Mouse (Mus musculus) cerebellum, adult 9-11 months (tissue): ENCODE data around the gene Klf7.

Experiments
- DNase-seq: peaks from one replicate; pipeline ENCODE4 v3.0.0; 2022

The Klf7 gene

DNA sequence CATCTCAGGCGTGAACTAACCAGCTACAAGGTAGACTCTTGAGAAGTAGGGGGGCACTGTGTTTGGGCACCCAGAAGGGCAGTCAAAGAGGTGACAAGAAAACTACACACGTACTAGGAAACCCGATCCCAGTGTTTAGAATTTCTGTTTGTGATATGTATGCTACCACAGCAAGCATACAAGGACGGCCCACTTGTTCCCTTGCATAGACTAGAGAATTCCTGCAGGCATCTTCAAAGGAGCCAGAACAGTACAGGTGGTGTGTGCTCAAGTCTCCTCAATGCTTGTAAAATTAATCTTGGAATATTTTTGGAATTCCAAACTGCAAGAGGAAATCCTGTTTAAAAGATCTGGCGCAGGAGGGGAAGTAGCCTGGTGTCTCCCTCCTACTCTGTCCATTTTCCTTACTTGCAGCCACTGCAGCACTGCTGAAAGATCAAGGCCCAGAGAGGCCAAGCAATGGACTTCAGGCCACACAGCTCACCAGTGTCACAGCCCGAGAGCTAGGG lies 102.9 kb downstream of the Klf7 start:
- DNase-seq, result no peak

- DNase-seq, result no peak
Observed at GRCm38 (mm10) chr1:64018466-64019077, 103.5 kb downstream of the Klf7 start.

DNA sequence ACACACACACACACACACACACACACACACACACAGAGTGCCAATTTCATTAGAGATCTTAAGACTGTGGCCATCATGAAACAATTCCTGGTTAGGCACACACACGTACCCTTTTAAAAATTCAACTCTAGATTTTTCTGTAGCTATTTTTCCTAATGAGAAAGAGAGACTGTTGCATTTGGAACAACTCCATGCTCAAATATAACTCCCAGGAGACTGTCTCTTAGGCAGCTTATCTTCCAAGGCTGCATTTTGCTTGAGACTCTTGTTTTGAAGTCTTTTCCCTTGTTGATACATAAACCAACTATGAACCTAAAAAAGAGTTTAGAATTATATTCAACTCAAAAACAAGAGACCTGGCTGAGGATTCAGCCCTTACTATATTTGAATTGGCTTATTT lies 108.0 kb downstream of the Klf7 start:
- DNase-seq, result no peak

DNA sequence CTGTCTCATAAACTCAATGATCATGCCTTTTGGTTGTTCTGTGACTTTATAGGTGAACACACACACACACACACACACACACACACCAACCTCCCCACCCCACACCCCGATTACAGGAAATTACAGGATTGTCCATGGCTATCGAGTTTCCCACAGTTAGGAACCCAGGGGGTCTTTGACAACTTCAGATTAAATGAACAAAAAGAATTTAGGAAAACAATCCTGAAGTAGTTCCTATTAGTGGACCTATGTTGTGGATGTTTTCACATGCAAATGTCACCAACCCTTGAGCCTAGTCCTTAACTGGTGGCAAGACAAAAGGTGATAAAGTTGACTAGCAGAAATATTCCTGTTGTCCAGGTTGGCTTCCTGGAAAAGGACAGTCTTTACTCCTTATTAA lies 113.1 kb downstream of the Klf7 start:
- DNase-seq, result no peak

- DNase-seq, result no peak
Observed at GRCm38 (mm10) chr1:64008031-64008430, 114.1 kb downstream of the Klf7 start.

DNA sequence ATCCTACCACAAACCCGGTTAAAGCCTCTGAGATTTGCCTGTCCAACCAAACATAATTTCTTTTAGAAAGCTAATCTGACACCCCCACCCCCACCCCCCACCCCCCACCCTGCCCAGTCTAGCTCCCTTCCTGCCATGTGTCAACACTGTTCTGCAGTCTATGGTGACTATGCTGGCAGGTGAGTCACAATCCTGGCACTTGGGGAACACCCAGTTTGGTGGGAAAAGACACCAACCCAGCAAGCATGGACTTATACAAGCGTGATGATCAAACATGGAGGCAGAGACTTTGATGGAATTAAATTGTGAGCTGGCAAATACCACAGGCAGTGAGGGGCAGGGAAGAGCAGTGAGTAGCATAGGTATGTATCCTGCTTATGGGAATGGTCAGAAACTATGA lies 116.9 kb downstream of the Klf7 start:
- DNase-seq, result no peak

GRCm38 (mm10) chr1:64003525-64004291 lies 118.4 kb downstream of the Klf7 start:
- no peak for DNase-seq

- DNase-seq, result no peak
Observed at GRCm38 (mm10) chr1:64002036-64002435, 120.0 kb downstream of the Klf7 start.

DNA sequence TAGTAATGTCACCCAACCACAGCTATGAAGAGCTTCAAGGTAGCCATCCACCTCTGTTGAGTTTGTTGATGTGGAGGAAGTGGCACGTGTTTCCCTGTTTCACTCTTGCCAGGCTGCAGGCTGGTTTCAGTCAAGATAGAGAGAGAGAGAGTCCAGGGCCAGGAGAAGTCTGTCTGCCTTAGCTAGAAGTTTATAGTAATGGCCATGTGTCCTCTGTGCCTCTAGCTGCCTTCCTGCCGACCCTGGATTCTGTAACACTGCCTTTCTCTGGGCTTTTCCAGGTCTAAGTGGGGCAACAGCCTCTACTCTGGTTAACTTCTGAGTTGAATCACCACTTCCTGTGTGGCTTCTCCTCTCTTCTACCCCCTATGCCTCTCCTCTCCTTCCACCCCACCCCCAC lies 121.5 kb downstream of the Klf7 start:
- no peak for DNase-seq

- DNase-seq, result peak; percentile 75
Observed at GRCm38 (mm10) chr1:63999481-63999880, 122.6 kb downstream of the Klf7 start.

GRCm38 (mm10) chr1:63998901-63999300 lies 123.2 kb downstream of the Klf7 start:
- DNase-seq, result no peak

DNA sequence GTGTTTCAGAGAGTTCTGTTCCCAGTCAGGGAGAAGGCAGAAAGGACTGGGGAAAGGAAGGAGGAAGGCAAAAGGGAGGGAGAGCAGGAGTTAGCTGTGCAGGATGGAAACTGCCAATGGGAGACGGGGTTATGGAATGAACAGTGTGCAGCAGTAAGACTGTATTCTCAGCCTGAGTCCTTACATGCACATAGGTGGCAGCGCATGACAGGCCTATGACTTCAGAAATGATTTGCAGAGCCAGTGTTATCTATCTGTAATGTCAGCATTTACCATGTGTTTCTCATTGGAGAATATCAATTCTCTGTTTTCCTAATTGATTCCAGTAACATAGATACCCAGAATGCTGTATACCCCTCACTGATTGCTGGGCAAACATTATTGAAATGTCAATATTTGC lies 123.9 kb downstream of the Klf7 start:
- no peak for DNase-seq

- DNase-seq, result peak; percentile 22
Observed at GRCm38 (mm10) chr1:63995828-63996227, 126.3 kb downstream of the Klf7 start.

GRCm38 (mm10) chr1:63995137-63995492 lies 127.0 kb downstream of the Klf7 start:
- no peak for DNase-seq

DNA sequence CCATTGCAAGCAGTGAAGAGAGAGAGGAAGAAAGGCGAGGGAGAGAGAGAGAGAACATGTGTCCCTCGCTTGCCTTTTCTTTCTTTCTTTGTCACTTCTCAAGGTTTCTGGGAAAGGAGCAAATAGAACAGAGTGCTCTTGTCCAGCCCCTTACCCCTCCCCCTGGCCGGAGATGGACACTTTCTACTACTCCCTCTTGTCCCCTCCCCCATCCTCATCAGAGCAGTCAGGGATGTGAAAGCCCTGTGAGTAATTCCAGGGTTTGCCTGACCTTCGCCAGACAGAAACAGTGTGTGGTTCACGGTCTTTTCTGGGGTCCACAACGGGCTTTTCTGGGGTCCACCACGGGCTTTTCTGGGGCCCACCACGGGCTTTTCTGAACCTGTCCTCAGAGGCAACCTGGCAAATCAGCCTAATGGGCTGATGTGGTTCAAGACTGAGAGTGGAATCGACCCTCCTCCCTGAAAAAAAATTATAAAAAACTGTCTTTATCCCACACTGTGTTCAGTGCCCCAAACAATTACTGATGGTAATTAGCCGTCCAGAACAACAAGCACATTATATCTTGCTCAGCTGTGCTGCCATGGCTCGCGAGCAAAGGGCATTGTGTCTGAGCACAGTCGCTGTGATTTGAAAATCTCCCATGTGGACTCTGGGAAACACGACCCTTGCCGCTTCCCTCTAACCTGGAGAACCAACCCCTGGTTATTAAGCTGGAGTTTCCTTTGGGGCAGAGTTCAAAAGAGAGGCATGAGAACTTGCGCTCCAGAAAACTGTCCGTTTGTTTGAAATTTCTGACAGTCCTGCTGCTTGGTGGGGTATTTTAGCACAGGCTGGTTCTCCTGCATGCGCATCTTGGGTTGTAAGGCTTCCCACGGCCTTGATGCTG lies 127.6 kb downstream of the Klf7 start:
- DNase-seq, result peak; percentile 40

GRCm38 (mm10) chr1:63992506-63992905 lies 129.6 kb downstream of the Klf7 start:
- no peak for DNase-seq

- DNase-seq, result no peak
Observed at GRCm38 (mm10) chr1:63990416-63990815, 131.7 kb downstream of the Klf7 start.

- no peak for DNase-seq
Observed at GRCm38 (mm10) chr1:63980733-63981132, 141.3 kb downstream of the Klf7 start.
